Mouse (Mus musculus): ENCODE data around the gene Abl2. TPM values are rescaled to one million over a fixed set of nuclear protein-coding genes. Genes with fewer than 3 reads are reported as not detected.

The Abl2 gene
- total RNA-seq, 1 experiment: 41.1 TPM

DNA sequence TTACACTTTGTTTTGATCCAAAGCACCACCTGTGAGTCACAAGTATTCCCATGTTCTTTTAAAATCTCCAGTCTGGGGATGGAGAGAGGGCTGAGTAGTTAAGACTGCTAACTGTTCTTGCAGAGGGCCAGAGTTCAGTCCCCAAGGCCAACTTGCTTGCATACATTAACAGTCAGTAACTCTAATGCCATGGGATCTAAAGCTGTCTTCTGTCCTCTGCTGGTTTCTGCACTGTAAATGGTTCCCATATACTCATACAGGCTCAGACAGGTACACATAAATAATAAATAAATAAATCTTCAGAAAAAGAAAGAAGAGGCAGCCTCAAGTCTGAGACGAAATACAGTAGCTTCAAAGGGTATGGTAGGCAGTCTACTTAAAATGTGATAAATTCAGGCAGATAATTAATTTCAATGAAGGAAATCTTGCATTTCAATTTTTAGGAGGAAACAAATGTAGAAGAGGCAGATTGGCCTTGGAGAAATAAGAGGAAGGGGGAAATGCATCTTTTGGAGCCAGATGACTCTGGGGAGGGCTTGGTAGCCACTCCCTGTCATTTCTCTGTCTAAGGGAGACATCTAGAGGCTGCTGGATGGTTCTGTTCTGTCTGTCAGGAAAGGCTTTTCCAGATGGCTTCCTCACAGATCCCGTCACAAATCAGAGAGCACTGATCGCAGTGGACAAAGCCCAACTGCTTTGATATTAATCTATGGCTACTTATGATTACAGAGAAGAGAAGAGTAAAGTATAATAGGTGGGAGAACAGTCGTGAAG lies 18.6 kb upstream of the Abl2 start:
- H3K9me3 ChIP-seq (ENCODE audit: control insufficient read depth, insufficient read depth, low read depth, low read length): no peaks in the 10 kb centered on the region
- no peaks in the 10 kb centered on the region for H3K4me1 ChIP-seq (ENCODE audit: control insufficient read depth in 2 of 2, insufficient read depth in 2 of 2, low read length in 2 of 2, poor library complexity in 1 of 2)
- TF ChIP-seq ZNF384 (IDR thresholded peaks at IDR 0.05; ENCODE audit: low read depth, low read length): no peak
- peak; percentile 46; the same call in 1 of the 2 replicates for TF ChIP-seq ZC3H11A (IDR thresholded peaks at IDR 0.05; ENCODE audit: borderline replicate concordance, low read depth, low read length)
- no peak for TF ChIP-seq MAFK (IDR thresholded peaks at IDR 0.05; ENCODE audit: insufficient read depth, low read depth, low read length)
- H3K4me3 ChIP-seq (ENCODE audit: insufficient read depth in 1 of 2, low read depth in 1 of 2, low read length in 2 of 2, poor library complexity in 1 of 2, severe bottlenecking in 1 of 2): no peak overlapping the region
- no peaks in the 10 kb centered on the region for H3K36me3 ChIP-seq (ENCODE audit: control insufficient read depth, insufficient read depth, low read length, poor library complexity, severe bottlenecking)
- no peak overlapping the region for H3K9ac ChIP-seq (ENCODE audit: insufficient read depth, low read depth, low read length, poor library complexity, severe bottlenecking)
- DNase-seq (ENCODE audit: low read depth, low spot score): no peak
- no peak overlapping the region for H3K27ac ChIP-seq (ENCODE audit: insufficient read depth, low read depth, low read length, poor library complexity, severe bottlenecking)
- in situ Hi-C loops (cut with MboI; ENCODE audit: low sequenced_read_pairs in 2 of 2, unreplicated experiment in 2 of 2): no loop called here

DNA sequence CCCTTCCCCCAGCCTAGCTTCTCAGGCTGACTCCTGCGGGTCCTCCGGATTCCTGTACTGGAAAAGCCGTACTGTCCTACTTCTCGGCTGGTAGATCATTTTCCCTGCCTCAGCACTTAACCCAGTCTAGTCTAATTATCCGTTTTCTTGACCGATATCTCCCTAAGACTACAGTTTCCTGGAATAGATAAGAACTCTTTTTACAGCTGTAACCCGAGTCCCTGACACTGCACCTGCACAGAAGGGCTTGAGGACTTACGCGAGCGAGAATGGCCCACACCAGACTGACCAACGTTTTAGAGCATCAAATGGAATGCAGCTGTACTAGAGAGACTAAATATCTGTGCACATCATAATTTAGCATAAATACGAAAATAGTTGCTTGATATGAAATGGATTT lies 14.6 kb upstream of the Abl2 start:
- H3K9me3 ChIP-seq (ENCODE audit: control insufficient read depth, insufficient read depth, low read depth, low read length): no peaks in the 10 kb centered on the region
- H3K4me3 ChIP-seq (ENCODE audit: insufficient read depth in 1 of 2, low read depth in 1 of 2, low read length in 2 of 2, poor library complexity in 1 of 2, severe bottlenecking in 1 of 2): no peak overlapping the region; a peak in 1 of 4 replicates
- no peaks in the 10 kb centered on the region for H3K4me1 ChIP-seq (ENCODE audit: control insufficient read depth in 2 of 2, insufficient read depth in 2 of 2, low read length in 2 of 2, poor library complexity in 1 of 2)
- no peak for TF ChIP-seq ZNF384 (IDR thresholded peaks at IDR 0.05; ENCODE audit: low read depth, low read length)
- no peak for TF ChIP-seq CHD2 (IDR thresholded peaks at IDR 0.05; ENCODE audit: low read depth, low read length)
- no peak for TF ChIP-seq HCFC1 (IDR thresholded peaks at IDR 0.05; ENCODE audit: borderline replicate concordance, insufficient read depth, low read length)
- no peak for TF ChIP-seq MAFK (IDR thresholded peaks at IDR 0.05; ENCODE audit: insufficient read depth, low read depth, low read length)
- TF ChIP-seq ZC3H11A (IDR thresholded peaks at IDR 0.05; ENCODE audit: borderline replicate concordance, low read depth, low read length): no peak
- no peak overlapping the region for H3K27ac ChIP-seq (ENCODE audit: insufficient read depth, low read depth, low read length, poor library complexity, severe bottlenecking)
- in situ Hi-C loops (cut with MboI; ENCODE audit: low sequenced_read_pairs in 2 of 2, unreplicated experiment in 2 of 2): no loop called here
- no peak overlapping the region for H3K9ac ChIP-seq (ENCODE audit: insufficient read depth, low read depth, low read length, poor library complexity, severe bottlenecking)
- no peaks in the 10 kb centered on the region for H3K36me3 ChIP-seq (ENCODE audit: control insufficient read depth, insufficient read depth, low read length, poor library complexity, severe bottlenecking)
- no peak for DNase-seq (ENCODE audit: low read depth, low spot score)

GRCm38 (mm10) chr1:156558950-156559640 lies 509 bp downstream of the Abl2 start:
- DNase-seq (ENCODE audit: low read depth, low spot score): no peak
- TF ChIP-seq ZNF384 (IDR thresholded peaks at IDR 0.05; ENCODE audit: low read depth, low read length): no peak
- 0 out of 2 replicates have a peak, but pooled peaks have one; percentile 4 for TF ChIP-seq HCFC1 (IDR thresholded peaks at IDR 0.05; ENCODE audit: borderline replicate concordance, insufficient read depth, low read length)
- TF ChIP-seq CHD2 (IDR thresholded peaks at IDR 0.05; ENCODE audit: low read depth, low read length): no peak
- peaks cover 0 to 2% of the 10 kb centered on the region in 2 experiments; a peak in 1 of 4 replicates for H3K4me1 ChIP-seq (ENCODE audit: control insufficient read depth in 2 of 2, insufficient read depth in 2 of 2, low read length in 2 of 2, poor library complexity in 1 of 2)
- no peaks in the 10 kb centered on the region for H3K9me3 ChIP-seq (ENCODE audit: control insufficient read depth, insufficient read depth, low read depth, low read length)
- no peaks in the 10 kb centered on the region for H3K36me3 ChIP-seq (ENCODE audit: control insufficient read depth, insufficient read depth, low read length, poor library complexity, severe bottlenecking)
- peak overlapping the region; percentile 99 for H3K9ac ChIP-seq (ENCODE audit: insufficient read depth, low read depth, low read length, poor library complexity, severe bottlenecking)
- peak overlapping the region; percentile 76 for H3K27ac ChIP-seq (ENCODE audit: insufficient read depth, low read depth, low read length, poor library complexity, severe bottlenecking)
- H3K4me3 ChIP-seq (ENCODE audit: insufficient read depth in 1 of 2, low read depth in 1 of 2, low read length in 2 of 2, poor library complexity in 1 of 2, severe bottlenecking in 1 of 2): peak overlapping the region; percentile 96 to 99
- in situ Hi-C loops (cut with MboI; ENCODE audit: low sequenced_read_pairs in 2 of 2, unreplicated experiment in 2 of 2): no loop called here

- DNase-seq (ENCODE audit: low read depth, low spot score): no peak
- H3K27ac ChIP-seq (ENCODE audit: insufficient read depth, low read depth, low read length, poor library complexity, severe bottlenecking): no peak overlapping the region
- in situ Hi-C loops (cut with MboI; ENCODE audit: low sequenced_read_pairs in 2 of 2, unreplicated experiment in 2 of 2): no loop called here
- no peaks in the 10 kb centered on the region for H3K36me3 ChIP-seq (ENCODE audit: control insufficient read depth, insufficient read depth, low read length, poor library complexity, severe bottlenecking)
- peaks cover 0 to 2% of the 10 kb centered on the region in 2 experiments; a peak in 1 of 4 replicates for H3K4me1 ChIP-seq (ENCODE audit: control insufficient read depth in 2 of 2, insufficient read depth in 2 of 2, low read length in 2 of 2, poor library complexity in 1 of 2)
- H3K4me3 ChIP-seq (ENCODE audit: insufficient read depth in 1 of 2, low read depth in 1 of 2, low read length in 2 of 2, poor library complexity in 1 of 2, severe bottlenecking in 1 of 2): peak overlapping the region; percentile 96 to 99
- TF ChIP-seq ZC3H11A (IDR thresholded peaks at IDR 0.05; ENCODE audit: borderline replicate concordance, low read depth, low read length) (no peak), MAFK (IDR thresholded peaks at IDR 0.05; ENCODE audit: insufficient read depth, low read depth, low read length) (no peak), CHD2 (IDR thresholded peaks at IDR 0.05; ENCODE audit: low read depth, low read length) (no peak), ZNF384 (IDR thresholded peaks at IDR 0.05; ENCODE audit: low read depth, low read length) (no peak), HCFC1 (IDR thresholded peaks at IDR 0.05; ENCODE audit: borderline replicate concordance, insufficient read depth, low read length) (no peak)
- no peaks in the 10 kb centered on the region for H3K9me3 ChIP-seq (ENCODE audit: control insufficient read depth, insufficient read depth, low read depth, low read length)
- H3K9ac ChIP-seq (ENCODE audit: insufficient read depth, low read depth, low read length, poor library complexity, severe bottlenecking): peak overlapping the region; percentile 99
Measured at GRCm38 (mm10) chr1:156559641-156560020, 1.0 kb downstream of the Abl2 start.
